8 mouse cellular contexts compared by ENCODE assay signal in genomic region chr11:69920266-69921031, GRCm38 (mm10). TPM values are rescaled to one million over a fixed set of nuclear protein-coding genes. Genes with fewer than 3 reads are reported as not detected.
DNase-seq lines count a peak whose midpoint lies in the region; ATAC-seq and TF ChIP-seq lines count a peak whose summit lies in the region.

No protein-coding gene starts in this region.

- H3K27ac ChIP-seq in midbrain, embryonic 16.5 days (ENCODE audit: low read length) = peak overlapping the region; percentile 92

- H3K36me3 ChIP-seq in G1E (replicated peaks) = peaks cover 50% of the 10 kb centered on the region
- peaks cover 19% of the 10 kb centered on the region for H3K36me3 ChIP-seq in midbrain, embryonic 16.5 days (ENCODE audit: control insufficient read depth, insufficient read depth, low read length)

- peak overlapping the region; percentile 98 for H3K4me2 ChIP-seq in midbrain, embryonic 16.5 days (ENCODE audit: low read length)

- peaks cover 55% of the 10 kb centered on the region for H3K4me1 ChIP-seq in G1E (ENCODE audit: insufficient read depth, low read depth, low read length)
- H3K4me1 ChIP-seq in midbrain, embryonic 16.5 days (ENCODE audit: control insufficient read depth, insufficient read depth, low read length) = peaks cover 32% of the 10 kb centered on the region

- no peaks in the 10 kb centered on the region for H3K27me3 ChIP-seq in G1E (ENCODE audit: insufficient read depth, low read length)
- no peaks in the 10 kb centered on the region for H3K27me3 ChIP-seq in midbrain, embryonic 16.5 days (ENCODE audit: control insufficient read depth, insufficient read depth, low read depth, low read length)

- no peak for ATAC-seq in G1E (ENCODE audit: extremely low read depth, insufficient number of reproducible peaks, low FRiP score, poor library complexity, severe bottlenecking)
- peak; percentile 23 for ATAC-seq in midbrain, embryonic 16.5 days

- WGBS in midbrain, embryonic 16.5 days = 0% methylated on average over 59 of the region's 65 CpGs

- no peaks in the 10 kb centered on the region for H3K9me3 ChIP-seq in G1E (replicated peaks)
- no peaks in the 10 kb centered on the region for H3K9me3 ChIP-seq in midbrain, embryonic 16.5 days (replicated peaks; ENCODE audit: control insufficient read depth, low read length, poor library complexity, severe bottlenecking)

- TF ChIP-seq CTCF in G1E (IDR thresholded peaks at IDR 0.05; ENCODE audit: low read depth, low read length) = no peak

- H3K9ac ChIP-seq in midbrain, embryonic 16.5 days (ENCODE audit: low read depth, low read length) = peak overlapping the region; percentile 94

- intact Hi-C loops in heart, postnatal 10 days (cut with DNase I) = no loop called here

- peak overlapping the region; percentile 96 for H3K4me3 ChIP-seq in G1E (ENCODE audit: low read depth, low read length)
- H3K4me3 ChIP-seq in midbrain, embryonic 16.5 days (ENCODE audit: low read depth, low read length) = peak overlapping the region; percentile 94

- peak; percentile 59 for DNase-seq in kidney, adult 11 months
- no peak for DNase-seq in kidney, adult 8-10 months
- peak; percentile 45 for DNase-seq in G1E (ENCODE audit: low spot score)
- peak; percentile 64 for DNase-seq in embryo, embryonic 10 days (ENCODE audit: low spot score)
- DNase-seq in heart, postnatal 10 days = peak; percentile 27 to 71
- peak; percentile 39 to 62 for DNase-seq in layer of hippocampus, postnatal 10 days (ENCODE audit: low spot score in 2 of 2)
- DNase-seq in spleen, postnatal 14 days (ENCODE audit: low spot score in 2 of 2) = no peak

RNA-seq across cellular contexts. Expression of gene Eif5a, which starts 1.3 kb away (rescaled TPM):
- total RNA-seq in G1E (2014; fragmentation: Nextera tagmentation) (1,285 and 1,536 TPM in 2 replicates), G1E (2017) (763 and 764 TPM in 2 replicates)
- polyA plus RNA-seq in G1E (2012) = 2,879 and 2,909 TPM in 2 replicates
- 100 to 1,000 TPM; 488 to 490 TPM for total RNA-seq in heart, postnatal 10 days (2021)
- 100 to 1,000 TPM; 479 to 501 TPM for total RNA-seq in layer of hippocampus, postnatal 10 days (2021)
- 1,061 and 1,062 TPM in 2 replicates for polyA plus RNA-seq in midbrain, embryonic 16.5 days (2015; fragmentation: Nextera tagmentation; extraction: Ambion mirVana)

RNA-seq across cellular contexts. Expression of gene Gps2, which starts 6.8 kb away (rescaled TPM):
- total RNA-seq in G1E (2014; fragmentation: Nextera tagmentation) (305 and 344 TPM in 2 replicates), G1E (2017) (44.9 and 45.8 TPM in 2 replicates)
- polyA plus RNA-seq in G1E (2012) = 203 and 216 TPM in 2 replicates
- 10 to 100 TPM; 29.4 to 30.5 TPM for total RNA-seq in heart, postnatal 10 days (2021)
- total RNA-seq in layer of hippocampus, postnatal 10 days (2021) = 10 to 100 TPM; 27.8 to 30.2 TPM
- 70.3 TPM in 2 replicates for polyA plus RNA-seq in midbrain, embryonic 16.5 days (2015; fragmentation: Nextera tagmentation; extraction: Ambion mirVana)

RNA-seq across cellular contexts. Expression of gene Ybx2, which starts 15.1 kb away (rescaled TPM):
- total RNA-seq in G1E (2014; fragmentation: Nextera tagmentation) (1.4 and 1.6 TPM in 2 replicates), G1E (2017) (0.23 TPM in 1 of 2 replicates, not detected in the other)
- 0.04 TPM in 1 of 2 replicates, not detected in the other for polyA plus RNA-seq in G1E (2012)
- total RNA-seq in heart, postnatal 10 days (2021) = 10 to 100 TPM; 22.7 to 25.7 TPM
- 1 to 10 TPM; 9.2 to 9.5 TPM for total RNA-seq in layer of hippocampus, postnatal 10 days (2021)
- polyA plus RNA-seq in midbrain, embryonic 16.5 days (2015; fragmentation: Nextera tagmentation; extraction: Ambion mirVana) = 5.1 and 7.2 TPM in 2 replicates

RNA-seq across cellular contexts. Expression of gene Neurl4, which starts 19.6 kb away (rescaled TPM):
- total RNA-seq in G1E (2014; fragmentation: Nextera tagmentation) (25.7 and 39.6 TPM in 2 replicates), G1E (2017) (27.2 and 30.2 TPM in 2 replicates)
- 87.0 and 110 TPM in 2 replicates for polyA plus RNA-seq in G1E (2012)
- 10 to 100 TPM; 39.2 to 39.9 TPM for total RNA-seq in heart, postnatal 10 days (2021)
- 100 to 1,000 TPM; 127 to 146 TPM for total RNA-seq in layer of hippocampus, postnatal 10 days (2021)
- 18.7 and 24.1 TPM in 2 replicates for polyA plus RNA-seq in midbrain, embryonic 16.5 days (2015; fragmentation: Nextera tagmentation; extraction: Ambion mirVana)

RNA-seq across cellular contexts. Expression of gene 2810408A11Rik, which starts 19.7 kb away (rescaled TPM):
- total RNA-seq in G1E (2014; fragmentation: Nextera tagmentation) (6.6 and 7.2 TPM in 2 replicates), G1E (2017) (1.7 and 4.4 TPM in 2 replicates)
- polyA plus RNA-seq in G1E (2012) = 0.62 and 1.2 TPM in 2 replicates
- total RNA-seq in heart, postnatal 10 days (2021) = 1 to 10 TPM; 2.1 to 2.7 TPM
- 1 to 10 TPM; 2.4 to 2.5 TPM for total RNA-seq in layer of hippocampus, postnatal 10 days (2021)
- 6.6 and 7.4 TPM in 2 replicates for polyA plus RNA-seq in midbrain, embryonic 16.5 days (2015; fragmentation: Nextera tagmentation; extraction: Ambion mirVana)

Comparison
In these comparisons a context has a peak if more than half of its experiments do, and no peak if none do; other contexts are left out.
1. DNase-seq: peak in kidney, adult 11 months (single experiment), G1E (single experiment), embryo, embryonic 10 days (single experiment), heart, postnatal 10 days (2 of 2) and layer of hippocampus, postnatal 10 days (2 of 2); none in kidney, adult 8-10 months (0 of 2) and spleen, postnatal 14 days (0 of 2).